Mouse (Mus musculus) forebrain, embryonic 11.5 days (tissue): Measurements from ENCODE around the gene Cdk5. TPM values are rescaled to one million over a fixed set of nuclear protein-coding genes. Genes with fewer than 3 reads are reported as not detected.

ENCODE experiments used
- ATAC-seq: fragments of 200-750 bp; cut with Nextera tagmentation; replicated peaks from 2 replicates; pipeline ENCODE4 v1.8.0; 2017; ENCODE audit warnings: moderate TSS enrichment; ENCODE audit not compliant: low FRiP score
- DNase-seq: peaks from one replicate; pipeline ENCODE4 v3.0.0-alpha.2; 2017; ENCODE audit warnings: low spot score
- H3K27ac ChIP-seq: fragments of 300-500 bp; sonication (generic); 2 replicates; pipeline ENCODE4 v1.5.1; 2014; ENCODE audit warnings: low read depth, low read length
- H3K27me3 ChIP-seq: fragments of 300-500 bp; sonication (generic); 2 replicates; pipeline ENCODE4 v1.6.1; 2014; ENCODE audit warnings: mild to moderate bottlenecking, low read length, mixed read lengths; ENCODE audit not compliant: control insufficient read depth, insufficient read depth
- H3K36me3 ChIP-seq: fragments of 300-500 bp; sonication (generic); 2 replicates; pipeline ENCODE4 v1.6.1; 2014; ENCODE audit warnings: mild to moderate bottlenecking, low read length, moderate library complexity, mixed read lengths; ENCODE audit not compliant: control insufficient read depth, insufficient read depth
- H3K4me1 ChIP-seq: fragments of 300-500 bp; sonication (generic); replicated peaks from 2 replicates; pipeline ENCODE4 v1.6.1; 2014; ENCODE audit warnings: low read length, mixed read lengths; ENCODE audit not compliant: control insufficient read depth, insufficient read depth
- H3K4me2 ChIP-seq: fragments of 300-500 bp; sonication (generic); 2 replicates; pipeline ENCODE4 v1.6.1; 2014; ENCODE audit warnings: low read depth, mild to moderate bottlenecking, low read length, moderate library complexity, mixed read lengths; ENCODE audit not compliant: severe bottlenecking
- H3K4me3 ChIP-seq: fragments of 300-500 bp; sonication (generic); 2 replicates; pipeline ENCODE4 v1.5.1; 2014; ENCODE audit warnings: low read depth, low read length
- H3K9ac ChIP-seq: fragments of 300-500 bp; sonication (generic); 2 replicates; pipeline ENCODE4 v1.6.1; 2014; ENCODE audit warnings: low read length
- H3K9me3 ChIP-seq: fragments of 300-500 bp; sonication (generic); 2 replicates; pipeline ENCODE4 v1.6.1; 2016; ENCODE audit warnings: low read length, mixed read lengths; ENCODE audit not compliant: control insufficient read depth
- WGBS: fragments of 180-500 bp; shearing (Covaris S2); extraction: QIAGEN DNeasy Blood & Tissue Kit; methylation state at CpG from one replicate; pipeline ENCODE4 v1.1.7; 2014; 5-methylcytosine and 5-hydroxymethylcytosine counted together
- polyA plus RNA-seq: library from polyadenylated mRNA; unstranded; fragments of >200 nt; fragmentation: Nextera tagmentation; extraction: Ambion mirVana; gene quantifications from 2 replicates; pipeline ENCODE4 v1.2.1, GENCODE M21; 2014

Cdk5 gene
- polyA plus RNA-seq, 1 experiment from 2014 or later: 47.5 TPM

GRCm38 (mm10) chr5:24426037-24426432 lies 2.7 kb upstream of the Cdk5 start:
- Histone ChIP-seq H3K4me1 (peaks cover 38% of the 10 kb centered on the region), H3K9ac (peak overlapping the region; percentile 64; the same call in 1 of the 2 replicates), H3K36me3 (no peaks in the 10 kb centered on the region; the same call in 1 of the 2 replicates), H3K27me3 (peaks cover 2% of the 10 kb centered on the region; the same call in 1 of the 2 replicates), H3K4me3 (peak overlapping the region; percentile 60), H3K27ac (no peak overlapping the region), H3K9me3 (no peaks in the 10 kb centered on the region), H3K4me2 (peak overlapping the region; percentile 77)
- ATAC-seq: no peak
- peak; percentile 63 for DNase-seq
- 1% methylated on average over 10 of the region's 10 CpGs for WGBS

DNA sequence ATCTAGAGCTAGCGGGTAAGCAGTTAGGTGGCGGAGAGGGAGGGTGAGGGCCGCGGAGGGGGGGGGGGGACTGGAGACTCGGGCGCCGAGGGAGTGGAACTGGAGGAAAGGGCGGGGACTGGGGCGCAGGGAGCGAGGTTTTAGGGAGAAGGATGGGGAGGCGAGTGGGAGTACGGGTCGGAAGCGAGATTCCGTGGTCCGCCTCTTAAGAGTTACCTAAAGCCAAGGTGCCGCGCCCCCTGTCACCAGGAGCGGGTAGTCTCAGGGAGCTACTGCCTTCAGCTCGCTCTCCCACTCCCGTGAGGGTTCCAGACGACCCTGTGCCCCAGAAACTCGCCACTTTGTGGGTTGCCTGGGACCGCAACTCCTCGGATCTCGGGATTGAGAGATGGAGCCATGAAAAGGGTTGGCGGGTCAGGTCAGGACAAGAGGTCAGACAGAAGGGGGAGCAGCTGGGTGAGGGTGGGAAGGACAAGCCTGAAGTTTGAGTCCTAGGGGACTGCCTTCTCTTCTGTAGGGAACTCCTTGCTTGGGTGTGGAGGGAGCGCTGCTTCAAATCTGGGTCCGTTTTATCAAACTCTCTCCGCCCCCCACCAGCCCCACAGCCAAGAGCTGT lies 2.2 kb upstream of the Cdk5 start:
- 0 out of 2 replicates have a peak, but pooled peaks have one; percentile 3 for ATAC-seq
- no peak for DNase-seq
- peak overlapping the region; percentile 60 for H3K4me3 ChIP-seq
- H3K27me3 ChIP-seq: peaks cover 2% of the 10 kb centered on the region; the same call in 1 of the 2 replicates
- peak overlapping the region; percentile 64 for H3K9ac ChIP-seq
- under 1% methylated on average over 28 of the region's 30 CpGs for WGBS
- no peaks in the 10 kb centered on the region; the same call in 1 of the 2 replicates for H3K36me3 ChIP-seq
- H3K4me1 ChIP-seq: peaks cover 38% of the 10 kb centered on the region
- H3K9me3 ChIP-seq: no peaks in the 10 kb centered on the region
- H3K4me2 ChIP-seq: peak overlapping the region; percentile 77
- H3K27ac ChIP-seq: peak overlapping the region; percentile 12; the same call in 1 of the 2 replicates

GRCm38 (mm10) chr5:24424861-24425411 lies 1.6 kb upstream of the Cdk5 start:
- peak overlapping the region; percentile 60 for H3K4me3 ChIP-seq
- peaks cover 2% of the 10 kb centered on the region; the same call in 1 of the 2 replicates for H3K27me3 ChIP-seq
- H3K27ac ChIP-seq: peak overlapping the region; percentile 21; the same call in 1 of the 2 replicates
- no peaks in the 10 kb centered on the region; the same call in 1 of the 2 replicates for H3K36me3 ChIP-seq
- ATAC-seq: no peak
- peak overlapping the region; percentile 64 for H3K9ac ChIP-seq
- peak; percentile 91 for DNase-seq
- peak overlapping the region; percentile 77 for H3K4me2 ChIP-seq
- WGBS: under 1% methylated on average over 47 of the region's 60 CpGs
- no peaks in the 10 kb centered on the region for H3K9me3 ChIP-seq
- peaks cover 38% of the 10 kb centered on the region for H3K4me1 ChIP-seq

- peak overlapping the region; percentile 77 for H3K27ac ChIP-seq
- DNase-seq (peak; percentile 69), ATAC-seq (no peak)
- WGBS: 15% methylated on average over 21 of the region's 21 CpGs
- peak overlapping the region; percentile 60 for H3K4me3 ChIP-seq
- H3K36me3 ChIP-seq: no peaks in the 10 kb centered on the region
- H3K4me2 ChIP-seq: peak overlapping the region; percentile 77
- peaks cover 2% of the 10 kb centered on the region; the same call in 1 of the 2 replicates for H3K27me3 ChIP-seq
- H3K9ac ChIP-seq: peak overlapping the region; percentile 77
- no peaks in the 10 kb centered on the region for H3K9me3 ChIP-seq
- H3K4me1 ChIP-seq: peaks cover 38% of the 10 kb centered on the region
Observed at GRCm38 (mm10) chr5:24424004-24424781, 863 bp upstream of the Cdk5 start.

DNA sequence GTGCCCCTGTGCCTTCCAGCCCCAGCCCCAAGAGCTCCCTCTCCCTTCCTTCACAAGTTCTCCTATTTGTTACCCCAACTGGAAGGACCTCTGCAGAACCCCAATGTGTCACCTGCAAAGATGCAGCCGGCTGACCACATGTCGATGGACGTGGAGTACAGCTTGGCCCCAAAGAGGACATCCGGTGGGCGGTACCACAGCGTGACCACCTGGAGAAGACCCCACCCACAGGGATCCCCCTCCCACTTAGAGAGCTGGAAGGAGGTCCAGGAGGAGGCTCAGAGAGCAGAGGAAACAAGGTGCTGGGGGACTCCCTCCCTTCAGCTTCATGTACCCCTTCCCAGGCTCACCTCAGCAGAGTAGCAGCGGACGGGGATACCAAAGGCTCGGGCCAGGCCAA lies 2.9 kb downstream of the Cdk5 start:
- peaks cover 10% of the 10 kb centered on the region; the same call in 1 of the 2 replicates for H3K4me1 ChIP-seq
- no peaks in the 10 kb centered on the region for H3K27me3 ChIP-seq
- H3K27ac ChIP-seq: no peak overlapping the region
- H3K9ac ChIP-seq: no peak overlapping the region
- WGBS: 86% methylated on average over 9 of the region's 9 CpGs
- ATAC-seq (no peak), DNase-seq (no peak)
- no peak overlapping the region for H3K4me3 ChIP-seq
- H3K4me2 ChIP-seq: no peak overlapping the region
- no peaks in the 10 kb centered on the region for H3K9me3 ChIP-seq
- H3K36me3 ChIP-seq: no peaks in the 10 kb centered on the region

DNA sequence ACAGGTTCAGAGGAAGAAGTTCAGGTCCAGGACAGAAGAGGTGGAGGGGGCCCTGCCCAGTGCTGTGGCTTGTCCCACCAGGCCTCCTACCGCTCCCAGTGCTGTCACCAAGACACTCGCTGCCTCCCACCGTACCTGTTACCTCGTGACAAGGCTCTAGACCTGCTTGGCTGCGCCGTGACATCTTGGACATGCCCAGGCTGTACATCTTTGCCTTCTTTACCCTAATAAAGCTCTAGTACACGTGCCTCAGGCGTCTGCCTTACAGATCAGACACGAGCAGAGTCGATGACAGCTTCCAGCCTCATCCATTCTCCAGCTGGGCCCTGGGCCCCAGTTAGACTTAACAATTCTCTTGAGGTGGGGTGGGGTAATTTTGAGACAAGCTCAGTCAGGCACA lies 5.7 kb downstream of the Cdk5 start:
- no peak overlapping the region for H3K4me2 ChIP-seq
- H3K4me1 ChIP-seq: peaks cover 3% of the 10 kb centered on the region; the same call in 1 of the 2 replicates
- H3K9me3 ChIP-seq: no peaks in the 10 kb centered on the region
- no peak overlapping the region for H3K27ac ChIP-seq
- H3K36me3 ChIP-seq: no peaks in the 10 kb centered on the region
- H3K4me3 ChIP-seq: no peak overlapping the region
- WGBS: 93% methylated on average over 10 of the region's 10 CpGs
- no peaks in the 10 kb centered on the region for H3K27me3 ChIP-seq
- H3K9ac ChIP-seq: no peak overlapping the region
- DNase-seq: no peak
- ATAC-seq: no peak

GRCm38 (mm10) chr5:24416222-24416736 lies 7.1 kb downstream of the Cdk5 start:
- Histone ChIP-seq H3K4me1 (no peaks in the 10 kb centered on the region; the same call in 1 of the 2 replicates), H3K9me3 (no peaks in the 10 kb centered on the region), H3K36me3 (no peaks in the 10 kb centered on the region), H3K4me3 (no peak overlapping the region), H3K27me3 (no peaks in the 10 kb centered on the region), H3K27ac (no peak overlapping the region), H3K9ac (no peak overlapping the region), H3K4me2 (no peak overlapping the region)
- WGBS: 3% methylated on average over 21 of the region's 21 CpGs
- ATAC-seq: peak; percentile 76
- DNase-seq: peak; percentile 79

DNA sequence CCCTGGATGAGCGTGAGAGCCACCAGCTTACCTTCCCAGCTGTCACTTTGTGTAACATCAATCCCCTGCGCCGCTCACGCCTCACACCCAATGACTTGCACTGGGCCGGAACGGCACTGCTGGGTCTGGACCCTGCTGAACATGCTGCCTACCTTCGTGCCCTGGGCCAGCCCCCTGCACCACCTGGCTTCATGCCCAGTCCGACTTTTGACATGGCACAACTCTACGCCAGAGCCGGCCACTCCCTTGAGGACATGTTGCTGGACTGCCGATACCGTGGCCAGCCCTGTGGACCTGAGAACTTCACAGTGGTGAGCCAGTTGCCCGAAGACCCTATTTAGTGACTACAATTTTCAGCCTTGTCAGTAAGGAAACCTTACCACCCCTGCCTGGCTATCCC lies 9.4 kb downstream of the Cdk5 start:
- no peak overlapping the region for H3K4me3 ChIP-seq
- no peak for ATAC-seq
- no peaks in the 10 kb centered on the region for H3K9me3 ChIP-seq
- H3K27ac ChIP-seq: no peak overlapping the region
- no peaks in the 10 kb centered on the region for H3K27me3 ChIP-seq
- no peak overlapping the region for H3K4me2 ChIP-seq
- DNase-seq: no peak
- no peak overlapping the region for H3K9ac ChIP-seq
- no peaks in the 10 kb centered on the region for H3K36me3 ChIP-seq
- WGBS: 84% methylated on average over 13 of the region's 13 CpGs
- H3K4me1 ChIP-seq: no peaks in the 10 kb centered on the region; the same call in 1 of the 2 replicates
